Mouse (Mus musculus) cerebellum, postnatal 36 days (tissue): ENCODE results near the gene Cpn1.

Experiments used
- DNase-seq, 2 experiments: peaks; one replicate each; pipeline ENCODE4 v3.0.0; 2021 to 2022; ENCODE audit warnings: mixed read lengths in 2 of 2

Cpn1 gene

DNA sequence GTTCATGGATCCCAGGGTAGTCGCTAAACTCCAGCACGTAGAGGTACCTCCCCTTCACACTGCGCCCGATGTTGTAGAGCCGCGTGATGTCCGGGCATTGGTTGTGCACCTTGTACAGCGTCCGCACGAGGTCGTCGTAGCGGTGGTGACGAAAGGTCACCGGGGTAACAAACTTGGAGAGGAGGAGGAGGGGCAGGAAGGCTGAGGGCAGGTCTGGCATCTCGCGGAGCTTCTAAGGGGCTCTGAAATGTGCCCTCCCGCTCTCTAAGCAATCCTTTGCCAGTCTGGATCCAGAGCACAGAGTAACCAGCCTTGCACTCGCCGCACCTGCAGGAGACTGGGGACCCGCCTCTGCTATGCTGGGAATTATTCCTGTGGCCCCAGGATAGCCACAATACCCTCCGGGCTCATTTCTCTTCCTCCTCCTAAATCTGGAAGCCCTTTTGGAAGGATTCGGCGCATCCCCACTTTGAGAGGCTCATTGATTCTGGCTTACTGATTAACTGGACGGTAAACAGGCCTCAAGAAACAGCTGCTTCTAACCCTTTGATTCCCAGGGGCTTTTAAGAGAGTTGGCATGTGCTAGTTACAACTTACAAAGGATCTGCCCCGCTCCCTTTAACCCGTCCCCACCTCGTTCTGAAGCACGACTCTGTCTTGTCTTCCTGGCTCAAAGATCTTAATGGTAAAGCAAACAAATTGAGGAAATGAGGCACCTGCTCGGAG is at the start of gene Cpn1:
Gene Cpn1, minus strand, starts transcription at position 488 of the 726 bp plus-strand sequence.
- no peak for DNase-seq

DNA sequence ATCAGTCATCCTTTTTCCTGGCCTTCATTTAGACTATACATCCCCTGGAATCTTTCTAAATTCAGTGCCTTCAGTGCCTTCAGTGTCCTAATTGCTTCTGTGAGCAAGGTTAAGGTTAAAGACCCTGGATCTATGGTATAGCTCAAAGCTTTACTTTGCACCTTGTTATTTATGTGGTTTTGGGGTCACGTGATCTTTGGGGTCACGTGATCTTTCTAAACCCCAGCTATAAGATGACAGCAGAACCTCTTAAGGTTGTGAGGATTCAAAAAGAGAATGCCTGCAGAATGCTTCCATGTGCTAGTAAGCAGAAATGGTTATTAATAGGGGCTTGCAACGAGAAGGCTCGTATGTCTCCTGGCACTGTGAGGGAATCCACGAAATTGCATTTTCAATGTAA is 47.0 kb upstream of the Cpn1 start:
- no peak for DNase-seq

DNA sequence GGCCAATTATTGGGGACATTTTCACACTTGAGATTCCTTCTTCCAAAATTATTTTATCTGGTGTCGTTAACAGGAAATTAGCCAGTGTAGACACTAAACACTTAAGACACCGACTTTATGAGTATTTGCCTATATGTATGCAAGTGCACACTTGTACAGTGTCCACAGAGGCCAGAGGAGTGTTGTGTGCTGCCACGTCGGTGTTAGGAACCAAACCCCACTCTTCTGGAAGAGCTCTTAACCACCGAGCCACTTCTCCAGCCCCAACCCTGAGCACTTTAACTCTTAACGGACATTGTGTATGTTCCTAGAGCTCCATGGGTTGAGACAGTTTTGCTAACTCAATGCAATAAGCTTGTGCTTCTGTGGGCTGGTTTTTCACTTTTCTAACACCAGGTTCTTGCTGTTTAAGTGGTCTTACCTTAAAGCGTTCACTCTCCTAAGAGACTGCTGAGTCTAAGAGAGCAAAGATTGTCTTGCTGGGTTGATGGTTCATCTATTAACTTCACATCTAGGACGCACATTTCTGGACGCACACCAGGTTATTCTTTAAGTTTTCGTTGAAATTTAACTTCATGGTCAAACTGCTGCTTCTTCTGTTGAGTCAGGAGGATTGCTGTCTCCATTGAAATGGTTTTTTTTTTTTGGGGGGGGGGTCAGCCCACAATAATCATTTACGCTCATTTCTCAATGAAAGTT is 45.8 kb upstream of the Cpn1 start:
- DNase-seq, result no peak

DNA sequence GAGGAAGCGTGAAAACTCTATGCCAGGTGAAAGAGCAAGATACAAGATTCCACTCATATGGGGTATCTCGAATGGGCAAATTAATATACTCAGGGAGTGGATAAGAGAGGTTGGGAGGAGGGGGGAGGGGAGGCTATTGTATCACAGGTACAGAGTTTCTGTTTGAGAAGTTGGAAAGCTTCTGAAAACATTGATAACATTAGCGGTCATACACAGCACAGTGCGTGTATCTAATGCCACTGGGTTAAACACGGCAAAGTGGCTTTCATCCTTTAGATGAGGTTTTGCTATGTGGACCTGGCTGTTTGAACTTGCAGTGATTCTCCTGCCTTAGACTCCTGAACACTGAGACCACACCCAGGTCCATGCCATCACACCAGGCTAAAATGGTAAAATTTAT is 43.7 kb upstream of the Cpn1 start:
- no peak for DNase-seq

DNA sequence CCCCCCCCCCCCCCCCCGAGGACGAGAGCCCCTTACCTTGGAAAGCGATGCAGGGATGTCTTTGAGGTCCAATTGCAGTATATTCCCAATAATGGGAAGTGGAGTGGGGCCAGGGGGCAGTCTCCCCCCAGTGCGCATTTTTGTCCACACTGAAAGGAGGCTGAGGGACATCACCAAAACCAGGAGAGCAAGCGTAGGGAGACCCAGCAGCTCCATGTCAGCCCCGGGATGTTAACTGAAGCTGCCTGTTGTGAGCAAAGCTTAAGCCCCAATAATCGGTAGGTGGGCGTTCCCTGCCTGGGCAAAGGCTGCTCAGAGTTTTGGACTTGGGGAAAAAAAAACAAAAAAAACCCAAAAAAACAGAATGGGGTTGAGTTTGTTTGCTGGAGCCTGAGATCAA is 42.6 kb upstream of the Cpn1 start, which contains the start of gene Cyp2c23:
Gene Cyp2c23, minus strand, starts transcription at position 237 of the 400 bp plus-strand sequence.
- no peak for DNase-seq

DNA sequence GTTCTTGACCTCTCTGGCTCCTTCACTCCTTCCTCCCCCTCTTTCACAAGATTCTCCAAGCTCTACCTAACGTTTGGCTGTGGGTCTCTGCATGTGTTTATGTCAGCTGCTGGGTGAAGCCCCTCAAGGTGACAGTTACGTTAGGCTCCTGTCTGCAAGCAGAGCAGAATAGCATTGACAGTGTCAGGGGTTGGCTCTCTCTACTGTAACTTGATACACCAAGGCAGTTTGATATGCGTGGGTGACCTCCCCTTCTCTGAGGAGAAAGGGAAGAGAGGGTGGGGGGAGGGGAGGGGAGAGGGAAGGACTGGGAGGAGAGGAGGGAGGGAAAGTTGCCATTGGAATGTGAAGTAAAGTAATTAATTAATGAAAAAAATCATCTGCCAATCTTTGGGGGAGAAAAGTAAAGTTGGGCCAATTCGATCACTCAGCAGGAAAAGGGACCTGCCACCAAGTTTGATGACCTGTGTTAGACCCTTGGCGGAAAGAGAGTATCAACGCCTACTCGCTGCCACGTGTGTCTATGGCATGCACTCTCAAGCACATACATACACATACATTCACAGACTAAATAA is 40.7 kb upstream of the Cpn1 start:
- no peak for DNase-seq

DNA sequence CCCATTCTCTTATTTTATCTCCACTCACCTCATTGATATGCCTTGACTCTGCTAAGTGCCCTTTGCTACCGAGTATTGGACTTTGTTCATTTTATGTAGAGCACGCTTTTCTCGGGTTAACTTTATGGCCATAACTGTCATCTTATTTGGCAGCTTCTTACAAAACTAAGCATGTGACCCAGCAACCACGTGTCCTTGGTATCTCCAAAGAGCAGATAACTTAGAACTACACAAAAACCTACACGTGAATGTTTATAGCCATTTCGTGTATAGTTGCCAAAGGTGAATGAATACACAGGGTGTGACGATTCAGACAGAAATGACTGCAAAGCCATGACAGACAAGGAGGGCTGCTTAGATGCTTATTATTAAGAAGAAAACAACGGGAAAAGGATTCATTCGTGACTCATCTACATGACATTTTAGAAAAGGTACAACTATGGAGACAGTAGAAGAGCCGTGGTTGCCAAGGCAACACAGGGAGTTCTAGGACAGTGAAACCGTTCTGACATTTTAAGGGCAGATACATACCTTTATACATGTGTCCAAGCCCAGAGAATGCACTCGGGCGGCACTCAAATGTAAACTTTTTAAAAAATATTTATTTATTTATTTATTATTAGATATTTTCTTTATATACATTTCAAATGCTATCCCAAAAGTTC is 38.7 kb upstream of the Cpn1 start:
- no peak for DNase-seq

DNA sequence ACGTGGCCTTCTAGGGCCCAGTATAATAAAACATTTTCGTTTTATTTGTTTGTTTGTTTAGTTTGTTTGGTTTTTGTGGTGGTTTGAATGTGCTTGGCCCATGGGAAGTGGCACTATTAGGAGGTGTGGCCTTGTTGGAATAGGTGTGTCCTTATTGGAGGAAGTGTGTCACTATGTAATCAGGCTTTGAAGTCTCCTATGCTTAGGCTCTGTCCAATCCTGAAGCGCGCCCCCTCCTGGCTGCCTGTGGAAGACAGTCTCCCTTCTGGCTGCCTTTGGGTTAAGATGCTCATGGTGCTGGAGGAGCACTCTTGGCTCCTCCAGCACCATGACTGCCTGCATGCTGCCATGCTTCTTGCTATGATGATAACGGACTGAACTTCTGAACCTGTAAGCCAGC is 36.7 kb upstream of the Cpn1 start:
- DNase-seq, result no peak

DNA sequence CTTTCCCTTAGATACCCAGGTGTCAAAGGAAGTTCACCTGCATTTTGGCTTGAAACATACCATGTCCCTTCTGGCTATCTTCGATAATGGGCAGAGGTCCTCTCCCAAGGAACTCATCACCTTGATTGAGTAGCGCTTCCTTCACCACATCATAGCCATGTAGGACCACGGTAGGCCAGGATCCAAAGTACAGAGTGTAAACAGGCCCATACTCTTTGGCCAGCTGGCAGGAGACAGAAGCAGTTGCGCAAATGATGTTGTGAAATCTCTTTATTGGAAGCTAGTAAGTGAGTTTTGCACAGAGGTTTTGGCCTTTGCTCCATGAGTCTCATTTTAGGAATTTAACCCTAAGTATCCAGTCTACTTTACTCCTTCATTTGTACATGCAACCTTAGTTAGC is 35.1 kb upstream of the Cpn1 start:
- DNase-seq, result no peak

DNA sequence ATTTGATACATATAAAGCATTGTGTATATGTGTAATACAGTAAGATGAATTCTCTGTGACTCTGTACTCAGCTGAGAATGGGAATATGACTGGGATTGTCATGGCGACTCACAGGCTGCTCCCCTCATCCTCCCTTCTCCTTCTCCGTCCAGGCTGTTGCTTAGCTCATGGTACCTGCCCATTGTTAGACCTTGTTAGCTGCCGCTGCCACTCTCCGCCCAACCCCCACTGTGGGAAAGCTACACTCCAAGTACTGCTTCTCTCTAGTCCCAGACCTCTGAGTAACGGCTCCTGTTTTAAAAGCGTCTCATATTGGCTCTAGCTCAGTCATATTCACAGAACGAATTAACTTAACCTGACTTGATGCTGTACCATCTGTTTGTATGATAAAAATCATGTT is 33.4 kb upstream of the Cpn1 start:
- DNase-seq, result no peak

DNA sequence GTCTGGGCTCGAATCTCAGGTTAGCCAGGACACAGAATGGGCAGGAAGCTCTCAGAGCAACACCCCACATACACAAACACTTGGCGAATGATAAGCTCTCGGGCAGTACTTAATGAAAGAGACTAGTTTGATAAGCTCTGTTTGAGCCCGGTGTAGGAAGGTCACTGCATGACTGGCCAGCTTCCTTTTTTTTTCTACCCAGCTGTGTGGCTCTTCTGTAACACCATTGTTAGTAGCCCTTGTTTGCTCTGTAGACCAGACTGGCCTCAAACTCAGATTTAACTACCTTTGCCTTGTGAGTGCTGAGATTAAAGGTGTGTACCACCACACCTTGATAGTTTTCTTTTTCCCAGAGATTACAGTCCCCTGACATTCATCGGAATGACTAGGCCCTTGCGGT is 27.5 kb upstream of the Cpn1 start:
- no peak for DNase-seq

DNA sequence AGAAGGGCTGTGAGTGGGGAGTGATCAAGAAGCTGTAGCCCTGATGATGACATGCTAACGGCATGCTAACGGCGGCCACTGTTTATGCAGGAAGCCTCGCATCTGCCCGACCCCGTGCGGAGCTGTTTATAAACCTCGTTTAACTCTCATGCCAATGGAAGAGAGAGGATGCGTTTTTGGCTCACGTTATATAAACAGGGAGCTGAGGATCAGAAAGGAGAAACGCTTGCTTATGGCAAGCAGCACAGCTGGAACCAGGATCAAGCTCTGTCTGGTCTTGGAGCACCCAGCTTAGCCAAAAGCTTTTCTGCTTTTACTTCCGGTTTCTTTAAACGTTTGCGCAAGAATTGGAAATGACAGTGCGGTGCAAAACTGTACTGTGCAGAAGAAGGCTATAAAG is 22.4 kb upstream of the Cpn1 start:
- no peak for DNase-seq

DNA sequence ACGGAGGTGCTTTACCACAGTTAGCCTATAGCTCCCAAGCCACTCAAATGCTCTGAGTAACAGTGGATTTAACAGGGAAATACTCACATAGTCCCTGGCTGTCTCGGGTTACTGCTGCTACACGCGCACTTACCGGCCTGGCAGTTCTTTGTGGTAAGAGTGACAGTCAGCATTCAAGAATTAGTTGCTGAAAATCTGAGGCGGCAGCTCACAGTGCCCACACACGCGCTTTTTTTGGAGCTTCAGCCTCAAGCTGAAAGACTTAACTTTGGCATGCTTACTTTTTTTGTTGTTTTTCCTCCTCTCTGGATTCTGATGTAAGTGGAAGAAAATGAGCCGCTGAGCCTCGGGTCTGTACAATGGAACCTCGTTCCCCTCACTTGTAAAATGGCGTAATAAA is 20.8 kb upstream of the Cpn1 start:
- DNase-seq, result no peak

DNA sequence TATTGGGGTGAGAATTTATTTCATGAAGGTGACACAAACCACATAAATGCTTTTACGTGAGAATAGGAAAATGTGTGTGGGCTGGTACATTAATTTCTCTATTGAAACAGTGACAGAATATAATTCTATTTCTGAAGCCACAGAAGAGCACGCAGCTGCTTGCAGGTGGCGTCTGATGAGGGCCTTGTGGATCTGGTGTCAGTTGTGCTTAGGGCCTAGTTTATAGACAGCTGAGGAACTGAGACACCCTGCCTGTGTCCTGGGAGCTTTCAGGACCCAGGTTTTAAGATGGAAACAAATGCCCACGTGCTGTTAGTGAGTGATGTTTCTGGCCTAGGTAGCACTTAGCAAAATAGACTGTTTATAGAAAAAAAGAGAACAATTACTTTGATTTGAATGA is 18.7 kb upstream of the Cpn1 start:
- DNase-seq, result no peak

DNA sequence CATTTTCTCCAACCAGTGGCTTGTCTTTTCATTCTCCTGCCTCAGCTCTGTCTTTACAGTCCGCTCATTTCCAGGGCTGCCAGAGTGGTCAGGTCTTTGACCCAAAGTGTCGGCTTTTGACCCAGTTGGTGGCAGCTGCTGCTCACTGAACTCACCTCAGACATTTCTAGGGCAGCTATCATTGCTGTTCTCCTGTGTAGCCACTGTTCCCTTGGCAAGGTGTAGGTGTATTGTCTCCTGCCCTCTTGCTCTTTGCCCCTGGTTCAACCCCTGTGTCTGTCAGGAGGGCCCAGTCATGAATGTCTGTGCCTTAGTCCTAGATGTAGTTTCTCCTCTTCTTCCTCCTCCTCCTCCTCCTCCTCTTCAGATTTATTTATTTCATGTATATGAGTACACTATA is 17.9 kb upstream of the Cpn1 start:
- no peak for DNase-seq

DNA sequence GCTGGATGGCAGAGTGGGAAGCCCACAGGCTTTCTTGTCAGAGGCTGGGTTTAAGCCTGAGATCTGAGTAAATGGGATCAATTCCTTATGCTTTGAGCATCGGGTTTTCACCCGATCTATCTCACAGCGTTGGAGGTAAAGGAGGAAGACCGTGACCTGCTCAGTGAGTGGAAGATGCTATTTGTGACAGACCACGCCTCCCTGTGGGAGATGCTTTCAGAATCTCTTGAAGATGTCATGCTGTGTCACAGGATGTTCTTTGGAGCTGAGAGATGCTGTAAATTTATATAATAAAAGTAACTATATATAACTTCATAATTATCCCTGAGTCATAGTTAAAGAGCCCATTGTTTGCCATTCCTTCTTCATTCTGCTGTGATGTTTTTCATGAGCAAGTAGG is 14.4 kb upstream of the Cpn1 start:
- DNase-seq, result no peak

DNA sequence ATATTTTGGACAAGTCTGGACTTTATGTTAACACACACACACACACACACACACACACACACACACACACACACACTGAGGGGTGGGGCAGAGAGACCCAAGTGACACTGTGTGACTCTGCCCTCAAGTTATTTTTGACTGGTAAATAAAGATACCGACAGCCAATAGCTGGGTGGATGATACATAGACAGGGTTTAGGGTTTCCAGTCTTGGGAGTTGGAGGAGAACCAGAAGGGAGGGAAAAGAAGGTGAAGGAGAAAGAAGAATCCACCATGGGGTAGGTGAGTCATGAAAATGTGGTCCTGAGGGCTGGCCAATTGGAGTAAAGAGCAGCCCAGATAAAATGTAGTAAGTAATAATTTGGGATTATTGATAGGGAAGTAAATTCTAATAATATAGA is 13.7 kb upstream of the Cpn1 start:
- DNase-seq, result no peak

DNA sequence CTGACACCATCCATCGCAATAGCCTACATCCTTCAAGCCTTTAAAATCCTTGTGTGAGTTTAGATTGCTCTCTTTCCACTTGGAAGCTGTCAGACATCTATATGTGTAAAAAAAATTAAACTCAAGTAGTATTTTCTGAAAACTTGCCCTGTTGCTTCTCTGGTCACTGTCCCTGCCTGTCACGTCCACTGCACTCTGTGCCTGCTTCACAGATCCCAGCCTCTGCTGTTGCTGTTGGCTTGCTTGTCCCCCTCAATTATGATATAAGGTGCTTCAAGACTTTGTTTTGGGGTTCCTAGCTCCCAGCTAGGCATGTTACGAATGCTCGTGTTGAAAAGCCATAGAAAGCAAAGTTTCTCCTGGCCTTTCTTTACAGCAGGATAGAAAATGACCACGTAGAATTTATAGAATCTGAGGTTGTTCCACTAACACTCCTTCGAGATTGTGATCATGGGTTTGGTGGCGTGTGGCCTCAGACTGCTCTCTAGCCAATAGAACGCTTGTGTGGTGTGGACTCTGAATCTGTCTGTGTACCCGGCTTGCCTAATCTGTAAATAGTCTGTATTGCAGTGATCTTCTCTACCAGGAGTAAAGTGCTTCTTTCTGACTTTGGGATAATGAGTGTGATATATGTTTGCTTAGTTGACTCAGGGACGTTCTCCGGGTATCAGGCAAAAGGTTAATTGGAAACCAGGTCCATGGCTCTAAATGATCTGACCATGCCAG is 12.6 kb upstream of the Cpn1 start:
- no peak for DNase-seq

DNA sequence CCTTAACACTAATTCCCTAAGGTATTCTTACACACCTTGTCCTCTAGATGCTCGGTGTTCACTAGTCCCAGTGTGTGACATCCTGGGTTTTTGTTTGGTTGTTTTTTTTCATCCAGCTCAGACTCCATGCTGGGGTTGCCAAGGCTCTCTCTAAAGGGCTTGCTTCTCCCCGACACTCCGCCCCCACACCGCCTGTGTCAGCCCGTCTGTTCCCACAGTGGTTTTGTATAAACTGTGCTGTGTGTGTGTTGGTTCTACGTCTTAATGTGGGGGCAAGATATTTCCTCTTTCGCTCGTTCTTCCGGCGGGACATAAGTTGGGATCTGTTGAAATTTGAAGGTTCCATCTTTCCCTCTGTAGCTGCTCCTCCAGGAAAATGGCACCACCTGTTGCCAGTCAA is 11.7 kb upstream of the Cpn1 start:
- DNase-seq, result no peak

DNA sequence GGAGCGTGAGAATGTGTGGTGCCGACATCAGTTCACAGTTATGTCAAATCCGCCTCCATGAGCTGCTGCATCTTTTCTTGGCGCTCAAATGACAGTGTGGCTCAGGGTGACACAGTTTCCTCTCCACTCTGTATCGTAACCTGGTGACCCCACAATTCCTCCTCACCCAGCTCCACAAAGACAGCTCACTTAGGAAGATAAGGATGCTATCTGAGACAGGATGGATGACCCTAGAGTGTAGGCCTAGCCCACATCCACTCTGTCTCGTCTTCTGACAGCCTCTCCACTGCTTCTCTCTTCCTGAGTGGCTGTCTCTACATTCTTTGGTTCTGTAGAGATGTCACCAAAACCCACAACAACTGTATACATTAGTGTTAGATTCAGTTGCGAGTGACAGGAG is 9.1 kb upstream of the Cpn1 start:
- DNase-seq, result no peak

DNA sequence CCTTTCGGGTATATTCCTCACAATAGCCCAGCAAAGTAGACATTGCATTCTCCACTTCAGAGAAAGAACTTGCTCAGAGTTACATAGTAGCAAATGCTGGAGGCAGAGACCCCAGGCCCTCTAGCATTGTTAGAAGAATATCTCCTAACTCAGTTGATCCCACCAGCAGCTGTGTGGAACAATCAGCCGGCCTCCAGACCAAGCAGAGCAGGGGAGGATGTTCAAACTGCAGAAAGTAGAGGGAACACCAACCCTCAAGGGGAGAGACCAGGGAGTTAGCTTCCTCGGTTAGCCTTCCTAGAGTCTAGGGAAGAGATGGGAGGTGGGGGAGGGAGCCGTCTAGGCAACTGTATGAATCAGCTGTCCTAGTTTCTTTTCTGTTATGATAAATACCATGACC is 6.1 kb upstream of the Cpn1 start:
- no peak for DNase-seq

DNA sequence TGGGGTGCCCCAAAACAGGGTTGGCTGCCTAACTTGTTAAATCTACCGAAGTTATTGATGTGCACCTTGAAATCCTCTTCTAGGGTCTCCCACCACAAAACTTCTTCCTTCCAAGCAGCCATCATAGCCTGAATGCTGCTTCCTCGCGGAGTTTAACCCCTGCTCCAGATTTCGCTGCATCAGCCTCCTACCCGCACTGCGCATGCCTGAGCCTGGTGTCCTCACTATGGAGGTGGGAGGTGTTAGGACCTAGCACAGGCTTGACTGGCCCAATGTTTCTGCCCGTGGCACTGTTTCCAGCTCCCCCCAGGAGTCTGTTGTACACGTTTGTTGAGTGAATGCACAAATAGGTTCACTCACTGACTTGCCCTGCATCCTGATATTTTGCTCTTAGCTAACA is 4.0 kb upstream of the Cpn1 start:
- DNase-seq, result no peak

DNA sequence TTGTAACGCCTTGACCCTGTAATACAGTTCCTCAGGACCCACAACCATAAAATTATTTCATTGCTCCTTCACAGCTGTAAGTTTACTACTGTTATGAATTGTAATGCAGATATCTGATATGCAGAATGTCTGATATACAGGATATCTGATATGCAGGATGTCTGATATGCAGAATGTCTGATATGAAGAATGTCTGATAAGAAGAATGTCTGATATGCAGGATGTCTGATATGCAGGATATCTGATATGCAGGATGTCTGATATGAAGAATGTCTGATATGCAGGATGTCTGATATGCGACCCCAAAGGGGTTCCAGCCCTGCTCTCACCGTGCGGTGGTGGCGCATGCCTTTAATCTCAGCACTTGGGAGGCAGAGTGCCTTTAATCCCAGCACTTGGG is 4.4 kb downstream of the Cpn1 start:
- DNase-seq, result no peak
